Mouse (Mus musculus): Measurements from ENCODE around the gene Ercc4. TPM values are rescaled to one million over a fixed set of nuclear protein-coding genes. Genes with fewer than 3 reads are reported as not detected.

The Ercc4 gene
- polyA plus RNA-seq, 1 experiment from 2014 or later = 4.0 TPM

DNA sequence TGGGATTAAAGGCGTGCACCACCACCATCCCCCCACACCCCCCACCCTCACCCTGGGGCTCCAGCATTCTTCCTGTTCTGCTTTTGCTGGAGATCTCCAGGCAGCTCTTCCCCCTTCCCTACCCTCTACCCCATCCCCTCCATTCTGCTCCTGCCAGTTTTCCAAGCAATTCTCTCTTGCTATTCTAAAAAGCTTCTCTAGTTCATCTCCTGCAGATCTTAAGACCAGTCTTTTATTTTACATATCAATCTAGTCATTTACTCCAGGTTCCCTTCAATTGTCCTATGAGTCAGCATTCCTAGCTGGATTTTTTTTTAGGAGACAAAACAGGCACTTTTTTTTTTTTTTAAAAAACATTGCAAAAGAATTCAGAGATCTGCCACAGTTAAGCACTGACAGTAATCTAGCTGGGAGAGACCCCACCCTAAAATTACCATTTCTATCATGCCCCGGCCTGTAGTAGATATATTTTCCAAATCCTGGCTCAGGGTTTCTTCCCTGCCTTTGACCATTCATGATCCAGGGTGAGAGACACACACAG lies 9.3 kb downstream of the Ercc4 start:
- Histone ChIP-seq H3K36me3 (replicated peaks) (peaks cover 35% of the 10 kb centered on the region), H3K9me3 (replicated peaks) (no peaks in the 10 kb centered on the region), H3K9ac (no peak overlapping the region), H3K27ac (replicated peaks) (no peak overlapping the region), H3K4me1 (replicated peaks) (no peaks in the 10 kb centered on the region), H3K4me3 (replicated peaks) (no peak overlapping the region), H3K4me2 (no peak overlapping the region), H3K27me3 (no peaks in the 10 kb centered on the region)
- 70% methylated on average over 2 of the region's 2 CpGs for WGBS (ENCODE audit: insufficient replicate concordance)
- no peak for ATAC-seq (ENCODE audit: insufficient read depth)

DNA sequence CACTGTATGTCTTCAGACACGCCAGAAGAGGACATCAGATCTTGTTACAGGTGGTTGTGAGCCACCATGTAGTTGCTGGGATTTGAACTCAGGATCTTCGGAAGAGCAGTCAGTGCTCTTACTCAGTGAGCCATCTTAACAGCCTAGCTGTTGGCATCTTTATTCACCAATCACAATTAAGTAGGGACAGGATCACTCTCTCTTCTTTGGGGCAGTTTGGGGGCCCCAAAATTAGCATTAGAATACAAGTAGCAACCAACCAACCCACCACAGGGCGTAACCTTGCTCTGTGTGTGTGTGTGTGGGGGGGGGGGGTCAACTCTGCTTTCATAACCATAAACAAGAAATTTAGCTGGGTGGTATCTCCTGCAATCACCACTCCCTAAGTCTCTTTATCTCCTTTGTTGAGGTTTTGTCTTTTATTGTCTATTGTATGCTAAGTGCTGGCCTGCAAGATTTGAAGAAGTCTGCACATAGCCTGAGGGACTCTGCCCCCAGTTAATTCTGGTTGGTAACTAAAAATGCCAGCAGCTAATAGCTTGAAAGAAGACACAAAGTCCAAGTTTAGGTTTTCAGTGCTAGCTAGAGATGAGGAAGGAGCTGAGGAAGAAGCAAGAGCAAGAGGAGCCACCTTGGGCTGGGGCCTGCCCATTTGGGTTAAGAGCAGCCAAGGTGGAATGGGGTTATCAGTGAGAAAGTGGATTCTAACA lies 10.3 kb downstream of the Ercc4 start:
- WGBS (ENCODE audit: insufficient replicate concordance) = 74% methylated on average over 3 of the region's 3 CpGs
- no peaks in the 10 kb centered on the region for H3K4me1 ChIP-seq (replicated peaks)
- H3K9ac ChIP-seq = no peak overlapping the region
- H3K4me3 ChIP-seq (replicated peaks) = no peak overlapping the region
- H3K9me3 ChIP-seq (replicated peaks) = no peaks in the 10 kb centered on the region
- no peaks in the 10 kb centered on the region for H3K27me3 ChIP-seq
- H3K27ac ChIP-seq (replicated peaks) = no peak overlapping the region
- H3K4me2 ChIP-seq = no peak overlapping the region
- H3K36me3 ChIP-seq (replicated peaks) = peaks cover 38% of the 10 kb centered on the region
- ATAC-seq (ENCODE audit: insufficient read depth) = no peak

DNA sequence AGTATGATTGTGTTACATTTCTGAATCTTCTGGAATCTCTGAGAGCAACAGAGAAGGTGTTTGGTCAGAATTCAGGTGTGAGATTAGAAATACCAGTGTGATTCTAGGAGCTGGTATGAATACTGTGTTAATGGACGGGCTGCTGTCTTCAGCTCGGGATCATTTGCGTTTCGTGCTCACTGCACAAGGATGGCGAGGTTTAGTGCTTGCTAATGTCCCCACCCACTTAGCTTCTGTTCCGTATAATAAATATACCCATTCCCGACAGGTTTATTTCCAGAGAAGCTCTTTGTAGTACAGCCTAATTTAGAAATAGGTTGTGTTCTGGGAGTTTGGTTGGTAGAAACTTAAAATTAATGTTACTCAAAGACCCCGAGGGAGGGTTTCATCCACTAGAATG lies 15.9 kb downstream of the Ercc4 start:
- no peak for ATAC-seq (ENCODE audit: insufficient read depth)
- Histone ChIP-seq H3K4me1 (replicated peaks) (no peaks in the 10 kb centered on the region), H3K27me3 (no peaks in the 10 kb centered on the region), H3K27ac (replicated peaks) (no peak overlapping the region), H3K9ac (no peak overlapping the region), H3K9me3 (replicated peaks) (no peaks in the 10 kb centered on the region), H3K4me2 (no peak overlapping the region), H3K36me3 (replicated peaks) (peaks cover 72% of the 10 kb centered on the region), H3K4me3 (replicated peaks) (no peak overlapping the region)
- 75% methylated on average over 8 of the region's 8 CpGs for WGBS (ENCODE audit: insufficient replicate concordance)

DNA sequence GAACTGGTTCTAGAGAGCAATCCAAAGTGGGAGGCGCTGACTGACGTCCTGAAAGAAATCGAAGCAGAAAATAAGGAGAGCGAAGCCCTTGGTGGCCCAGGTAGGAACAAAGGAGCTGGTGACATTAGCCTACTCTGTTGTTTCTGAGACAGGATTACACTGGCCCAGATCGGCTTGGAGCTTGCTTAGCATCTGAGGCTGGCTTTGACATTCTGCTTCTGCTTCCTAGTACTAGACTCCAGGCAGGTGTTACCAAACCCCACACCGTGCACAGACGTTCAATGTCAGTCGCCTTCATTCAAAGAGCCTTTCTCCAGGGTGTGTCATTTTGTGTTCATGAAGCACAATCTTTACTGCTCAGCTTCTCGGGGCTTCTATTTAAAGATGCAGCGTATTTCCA lies 18.1 kb downstream of the Ercc4 start:
- no peaks in the 10 kb centered on the region for H3K4me1 ChIP-seq (replicated peaks)
- H3K36me3 ChIP-seq (replicated peaks) = peaks cover 69% of the 10 kb centered on the region
- no peak overlapping the region for H3K4me3 ChIP-seq (replicated peaks)
- ATAC-seq (ENCODE audit: insufficient read depth) = no peak
- no peak overlapping the region for H3K4me2 ChIP-seq
- H3K27ac ChIP-seq (replicated peaks) = no peak overlapping the region
- no peaks in the 10 kb centered on the region for H3K27me3 ChIP-seq
- WGBS (ENCODE audit: insufficient replicate concordance) = 85% methylated on average over 10 of the region's 10 CpGs
- H3K9ac ChIP-seq = no peak overlapping the region
- no peaks in the 10 kb centered on the region for H3K9me3 ChIP-seq (replicated peaks)

DNA sequence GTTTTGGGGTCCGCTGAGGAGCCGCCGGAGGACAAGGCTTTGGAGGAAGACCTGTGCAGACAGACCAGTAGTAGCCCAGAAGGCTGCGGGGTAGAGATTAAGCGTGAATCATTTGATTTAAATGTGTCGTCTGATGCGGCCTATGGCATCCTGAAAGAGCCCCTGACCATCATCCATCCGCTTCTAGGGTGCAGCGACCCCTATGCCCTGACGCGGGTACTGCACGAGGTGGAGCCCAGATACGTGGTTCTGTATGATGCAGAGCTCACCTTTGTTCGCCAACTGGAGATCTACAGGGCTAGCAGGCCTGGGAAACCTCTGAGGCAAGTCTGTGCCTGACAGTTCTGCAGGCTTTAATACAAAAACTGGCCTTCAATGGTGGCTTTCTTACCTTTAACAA lies 20.9 kb downstream of the Ercc4 start:
- no peak for ATAC-seq (ENCODE audit: insufficient read depth)
- no peak overlapping the region for H3K4me2 ChIP-seq
- H3K27ac ChIP-seq (replicated peaks) = no peak overlapping the region
- H3K9me3 ChIP-seq (replicated peaks) = no peaks in the 10 kb centered on the region
- no peaks in the 10 kb centered on the region for H3K4me1 ChIP-seq (replicated peaks)
- peaks cover 57% of the 10 kb centered on the region for H3K36me3 ChIP-seq (replicated peaks)
- H3K27me3 ChIP-seq = no peaks in the 10 kb centered on the region
- no peak overlapping the region for H3K4me3 ChIP-seq (replicated peaks)
- WGBS (ENCODE audit: insufficient replicate concordance) = 58% methylated on average over 14 of the region's 14 CpGs
- no peak overlapping the region for H3K9ac ChIP-seq

DNA sequence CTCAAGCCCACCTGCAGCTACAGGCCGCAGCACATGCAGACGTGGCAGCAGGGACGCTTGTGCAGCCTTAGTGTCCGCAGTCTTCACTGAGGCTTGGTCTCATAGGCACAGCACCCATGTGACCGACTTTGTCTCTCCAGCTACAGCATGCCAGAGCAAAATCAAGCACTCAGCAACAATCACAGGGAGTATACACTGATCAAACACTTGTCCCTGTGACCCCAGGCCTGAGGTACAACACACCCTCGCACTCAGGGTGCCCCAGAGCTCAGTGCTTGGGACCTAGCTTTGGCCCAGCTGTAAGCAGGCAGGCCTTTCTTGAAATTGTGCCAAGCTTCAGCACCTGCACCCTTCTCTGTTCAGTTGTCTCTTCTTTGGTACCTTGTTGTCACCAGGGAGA lies 31.7 kb downstream of the Ercc4 start:
- no peak for ATAC-seq (ENCODE audit: insufficient read depth)
- Histone ChIP-seq H3K4me1 (replicated peaks) (no peaks in the 10 kb centered on the region), H3K27me3 (no peaks in the 10 kb centered on the region), H3K36me3 (replicated peaks) (peaks cover 25% of the 10 kb centered on the region), H3K4me3 (replicated peaks) (no peak overlapping the region), H3K4me2 (no peak overlapping the region), H3K9ac (no peak overlapping the region), H3K9me3 (replicated peaks) (no peaks in the 10 kb centered on the region), H3K27ac (replicated peaks) (no peak overlapping the region)
- 82% methylated on average over 6 of the region's 6 CpGs for WGBS (ENCODE audit: insufficient replicate concordance)

DNA sequence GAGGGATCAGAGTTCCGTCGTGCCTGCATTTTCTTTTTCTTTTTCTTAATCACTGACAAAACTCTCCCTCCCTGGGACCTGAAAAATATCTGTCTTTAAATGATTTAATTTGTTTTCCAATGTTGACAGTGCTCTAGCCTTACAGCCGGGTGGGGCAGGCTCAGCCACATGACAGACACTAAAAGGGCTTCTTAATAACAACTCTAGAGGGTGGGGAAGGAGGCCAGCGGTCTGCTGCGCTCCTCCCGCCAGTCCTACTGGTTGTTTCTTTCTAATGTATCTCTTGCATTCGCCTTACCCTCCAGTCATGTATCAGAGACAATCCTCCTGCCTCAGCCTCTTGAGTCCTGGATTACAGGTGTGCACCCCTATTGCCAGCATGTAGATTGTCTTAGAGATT lies 34.4 kb downstream of the Ercc4 start:
- Histone ChIP-seq H3K4me3 (replicated peaks) (no peak overlapping the region), H3K36me3 (replicated peaks) (peaks cover 46% of the 10 kb centered on the region), H3K9me3 (replicated peaks) (no peaks in the 10 kb centered on the region), H3K9ac (no peak overlapping the region), H3K4me2 (no peak overlapping the region), H3K27ac (replicated peaks) (no peak overlapping the region), H3K27me3 (no peaks in the 10 kb centered on the region), H3K4me1 (replicated peaks) (no peaks in the 10 kb centered on the region)
- 78% methylated on average over 7 of the region's 7 CpGs for WGBS (ENCODE audit: insufficient replicate concordance)
- no peak for ATAC-seq (ENCODE audit: insufficient read depth)

DNA sequence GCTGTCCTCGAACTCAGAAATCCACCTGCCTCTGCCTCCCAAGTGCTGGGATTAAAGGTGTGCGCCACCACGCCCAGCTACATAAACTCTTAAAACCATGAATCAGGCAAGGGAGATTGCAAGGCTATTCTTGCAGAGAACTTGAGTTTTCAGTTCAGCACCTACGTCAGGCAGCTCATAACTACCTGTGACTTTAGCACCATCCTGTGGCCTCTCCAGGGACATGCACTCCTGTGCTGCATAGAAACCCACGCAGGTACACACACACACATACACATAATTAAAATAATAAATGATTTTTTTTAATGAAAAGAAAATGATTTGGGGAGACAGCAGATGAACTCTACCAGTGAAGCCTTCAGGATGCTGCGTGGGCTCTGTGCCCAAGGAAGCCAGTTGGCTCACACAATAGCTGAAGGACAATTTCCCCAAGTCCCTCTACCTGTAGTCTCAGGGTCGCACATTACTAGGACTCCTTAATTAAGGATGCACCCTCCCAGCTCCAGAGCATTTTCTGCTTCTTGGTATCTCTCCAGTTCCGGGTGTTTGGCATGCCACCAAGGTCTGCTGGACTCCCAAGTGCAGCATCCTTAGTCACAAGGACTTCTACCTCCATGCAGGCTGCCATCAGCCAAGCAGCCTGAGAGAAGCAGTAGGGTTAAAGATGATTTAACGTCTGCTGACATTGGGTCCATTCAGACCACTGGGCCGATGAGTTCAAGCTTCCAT lies 35.4 kb downstream of the Ercc4 start:
- WGBS (ENCODE audit: insufficient replicate concordance) = 81% methylated on average over 10 of the region's 10 CpGs
- no peak overlapping the region for H3K9ac ChIP-seq
- peaks cover 51% of the 10 kb centered on the region for H3K36me3 ChIP-seq (replicated peaks)
- no peak overlapping the region for H3K27ac ChIP-seq (replicated peaks)
- H3K4me1 ChIP-seq (replicated peaks) = no peaks in the 10 kb centered on the region
- H3K27me3 ChIP-seq = no peaks in the 10 kb centered on the region
- H3K9me3 ChIP-seq (replicated peaks) = no peaks in the 10 kb centered on the region
- H3K4me3 ChIP-seq (replicated peaks) = no peak overlapping the region
- no peak for ATAC-seq (ENCODE audit: insufficient read depth)
- H3K4me2 ChIP-seq = no peak overlapping the region

DNA sequence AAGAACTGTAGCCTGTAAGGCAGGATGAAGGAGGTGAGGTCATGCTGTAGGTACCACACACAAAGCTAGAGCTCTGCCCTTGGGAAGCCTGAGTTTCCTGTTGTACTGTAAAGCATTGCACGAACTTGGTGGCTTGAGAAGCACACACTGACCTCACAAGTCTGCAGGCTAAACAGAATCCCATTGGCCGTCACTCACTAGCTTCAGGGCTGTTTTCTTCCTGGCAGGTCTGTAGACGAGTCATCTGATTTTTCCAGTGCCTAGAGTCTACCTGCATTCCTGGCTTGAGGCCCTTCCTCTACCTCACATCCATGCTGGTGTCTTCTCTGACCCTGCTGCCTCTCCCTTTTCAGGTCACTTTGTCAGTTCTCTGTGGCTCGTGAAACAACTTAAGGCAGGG lies 36.7 kb downstream of the Ercc4 start:
- H3K27ac ChIP-seq (replicated peaks) = no peak overlapping the region
- H3K9ac ChIP-seq = no peak overlapping the region
- H3K4me2 ChIP-seq = no peak overlapping the region
- no peak for ATAC-seq (ENCODE audit: insufficient read depth)
- H3K4me1 ChIP-seq (replicated peaks) = no peaks in the 10 kb centered on the region
- no peak overlapping the region for H3K4me3 ChIP-seq (replicated peaks)
- no peaks in the 10 kb centered on the region for H3K27me3 ChIP-seq
- no peaks in the 10 kb centered on the region for H3K9me3 ChIP-seq (replicated peaks)
- 64% methylated on average over 4 of the region's 4 CpGs for WGBS (ENCODE audit: insufficient replicate concordance)
- H3K36me3 ChIP-seq (replicated peaks) = peaks cover 50% of the 10 kb centered on the region

DNA sequence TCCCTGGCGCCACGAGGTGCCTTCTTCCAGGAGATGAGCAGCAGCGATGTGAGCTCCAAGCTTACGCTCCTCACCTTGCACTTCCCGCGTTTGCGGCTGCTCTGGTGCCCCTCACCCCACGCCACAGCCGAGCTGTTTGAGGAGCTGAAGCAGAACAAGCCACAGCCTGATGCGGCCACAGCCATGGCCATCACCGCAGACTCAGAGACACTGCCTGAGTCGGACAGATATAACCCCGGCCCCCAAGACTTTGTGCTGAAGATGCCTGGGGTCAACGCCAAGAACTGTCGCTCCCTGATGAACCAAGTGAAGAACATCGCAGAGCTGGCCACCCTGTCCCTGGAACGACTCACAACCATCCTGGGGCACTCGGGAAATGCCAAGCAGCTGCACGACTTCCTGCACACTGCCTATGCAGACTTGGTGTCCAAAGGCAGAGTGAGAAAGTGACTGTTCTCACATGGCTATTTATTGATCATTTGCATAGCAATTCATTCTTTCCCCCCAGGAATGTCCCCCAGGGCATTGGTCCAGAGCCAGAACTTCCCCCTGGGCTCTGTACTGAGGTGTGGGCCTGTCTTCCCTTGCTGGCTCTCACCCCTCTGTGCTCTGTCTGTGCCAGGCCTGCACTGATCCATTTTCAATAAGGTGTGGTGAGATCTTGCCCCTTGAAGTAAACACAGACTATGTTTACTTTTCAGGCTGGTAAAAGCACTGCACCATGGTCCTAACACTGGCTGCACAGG lies 38.5 kb downstream of the Ercc4 start:
- H3K4me3 ChIP-seq (replicated peaks) = no peak overlapping the region
- ATAC-seq (ENCODE audit: insufficient read depth) = no peak
- no peak overlapping the region for H3K27ac ChIP-seq (replicated peaks)
- H3K36me3 ChIP-seq (replicated peaks) = peaks cover 48% of the 10 kb centered on the region
- 79% methylated on average over 19 of the region's 19 CpGs for WGBS (ENCODE audit: insufficient replicate concordance)
- H3K27me3 ChIP-seq = no peaks in the 10 kb centered on the region
- H3K4me1 ChIP-seq (replicated peaks) = no peaks in the 10 kb centered on the region
- H3K9ac ChIP-seq = no peak overlapping the region
- H3K4me2 ChIP-seq = no peak overlapping the region
- H3K9me3 ChIP-seq (replicated peaks) = no peaks in the 10 kb centered on the region

DNA sequence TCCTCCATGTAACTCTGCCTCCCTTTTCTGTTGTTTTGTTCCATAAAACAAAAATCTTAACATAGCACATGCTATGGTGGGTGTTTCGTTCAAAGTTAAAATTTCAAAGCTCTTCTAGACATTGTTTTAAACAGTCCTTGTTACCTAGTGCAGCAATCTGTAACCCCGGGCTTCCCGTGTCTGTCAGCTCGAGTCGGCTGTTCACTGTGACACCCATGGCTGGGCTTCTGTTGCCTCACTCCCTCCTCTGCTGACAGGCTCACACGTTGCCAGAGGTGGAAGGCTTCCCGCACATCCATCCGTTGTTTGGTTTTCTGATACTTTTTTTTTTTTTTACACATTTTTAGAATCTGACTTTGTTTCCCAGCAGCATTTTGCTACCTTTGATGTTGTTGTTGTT lies 40.5 kb downstream of the Ercc4 start:
- Histone ChIP-seq H3K4me1 (replicated peaks) (no peaks in the 10 kb centered on the region), H3K9ac (no peak overlapping the region), H3K27ac (replicated peaks) (no peak overlapping the region), H3K4me3 (replicated peaks) (no peak overlapping the region), H3K9me3 (replicated peaks) (no peaks in the 10 kb centered on the region), H3K4me2 (no peak overlapping the region), H3K36me3 (replicated peaks) (peaks cover 34% of the 10 kb centered on the region), H3K27me3 (no peaks in the 10 kb centered on the region)
- ATAC-seq (ENCODE audit: insufficient read depth) = no peak
- WGBS (ENCODE audit: insufficient replicate concordance) = 75% methylated on average over 8 of the region's 8 CpGs

All from liver, embryonic 15.5 days (tissue).